Mouse (Mus musculus): ENCODE measurements around the gene Gnaq. TPM values are rescaled to one million over a fixed set of nuclear protein-coding genes. Genes with fewer than 3 reads are reported as not detected.

Gnaq gene
- polyA plus RNA-seq, 1 experiment from 2014 or later: 115 TPM

Small RNA genes lying within 50 kb of the gene (microRNA-seq; reads per million reads assigned to microRNA genes)
- gene Mir496b: not detected

Other genes starting within 250 kb of the Gnaq start
- gene Psat1, start 185.5 kb upstream of the Gnaq start, polyA plus RNA-seq (2015; fragmentation: Nextera tagmentation; extraction: Ambion mirVana): 77.2 and 82.2 TPM in 2 replicates
- 29.9 and 31.9 TPM in 2 replicates for gene Cep78, start 147.8 kb upstream of the Gnaq start, polyA plus RNA-seq (2015; fragmentation: Nextera tagmentation; extraction: Ambion mirVana)

Measured in midbrain, embryonic 16.5 days (tissue).